Comparison of ENCODE assay signal across 9 mouse cellular contexts in genomic region chr13:73469257-73469967, GRCm38 (mm10). TPM values are rescaled to one million over a fixed set of nuclear protein-coding genes. Genes with fewer than 3 reads are reported as not detected.
DNase-seq lines count a peak whose midpoint lies in the region; ATAC-seq and TF ChIP-seq lines count a peak whose summit lies in the region.
"Had no signal": no experiment of that assay in that cellular context is flagged by ENCODE, and none has a peak within 500 bp of the region (broad histone marks: within the 10 kb centered on the region; RNA-seq: fewer than 3 reads in every experiment).

No protein-coding gene starts in this region.

- H3K27ac ChIP-seq in heart, embryonic 10.5 days, result peak overlapping the region; percentile 70
- no peak overlapping the region for H3K27ac ChIP-seq in hindbrain, embryonic 13.5 days
- no peak overlapping the region for H3K27ac ChIP-seq in midbrain, postnatal 0 days (ENCODE audit: low read depth, low read length)
- H3K27ac ChIP-seq: intestine, embryonic 15.5 days had no signal

- peak overlapping the region; percentile 98; the same call in 1 of the 2 replicates for H3K9ac ChIP-seq in hindbrain, embryonic 13.5 days
- peak overlapping the region; percentile 24; the same call in 1 of the 2 replicates for H3K9ac ChIP-seq in midbrain, postnatal 0 days (replicated peaks; ENCODE audit: low read length, poor library complexity, severe bottlenecking)

- no peaks in the 10 kb centered on the region for H3K27me3 ChIP-seq in heart, embryonic 10.5 days (ENCODE audit: insufficient read depth, poor library complexity, severe bottlenecking)
- H3K27me3 ChIP-seq in hindbrain, embryonic 13.5 days, result no peaks in the 10 kb centered on the region
- no peaks in the 10 kb centered on the region for H3K27me3 ChIP-seq in midbrain, postnatal 0 days (ENCODE audit: insufficient read depth, low read length)
- H3K27me3 ChIP-seq: intestine, embryonic 15.5 days had no signal

- peaks cover 37% of the 10 kb centered on the region for H3K4me1 ChIP-seq in heart, embryonic 10.5 days
- H3K4me1 ChIP-seq in hindbrain, embryonic 13.5 days (replicated peaks), result peaks cover 46% of the 10 kb centered on the region
- peaks cover 19% of the 10 kb centered on the region for H3K4me1 ChIP-seq in midbrain, postnatal 0 days (ENCODE audit: insufficient read depth, low read length)

- H3K36me3 ChIP-seq in heart, embryonic 10.5 days, result 0 out of 2 replicates have a peak, but pooled peaks cover 7% of the 10 kb centered on the region
- no peaks in the 10 kb centered on the region for H3K36me3 ChIP-seq in hindbrain, embryonic 13.5 days
- no peaks in the 10 kb centered on the region; the same call in 1 of the 2 replicates for H3K36me3 ChIP-seq in midbrain, postnatal 0 days (ENCODE audit: insufficient read depth, low read length)
- H3K36me3 ChIP-seq: intestine, embryonic 15.5 days had no signal

- no peak for DNase-seq in heart, embryonic 10.5 days (ENCODE audit: low spot score)
- DNase-seq in heart, postnatal 25 days (ENCODE audit: low spot score), result no peak
- peak; percentile 69 for DNase-seq in CD4-positive, CD25-positive, alpha-beta regulatory T cell, adult 2 months (ENCODE audit: low read depth, low spot score)
- no peak for DNase-seq in midbrain, postnatal 0 days (ENCODE audit: low spot score)
- DNase-seq in ovary, adult 18-20 months (ENCODE audit: low spot score), result no peak
- no peak for DNase-seq in kidney, postnatal 36 days

- no peaks in the 10 kb centered on the region for H3K9me3 ChIP-seq in heart, embryonic 10.5 days
- H3K9me3 ChIP-seq in hindbrain, embryonic 13.5 days, result no peaks in the 10 kb centered on the region
- H3K9me3 ChIP-seq in midbrain, postnatal 0 days (ENCODE audit: low read length), result no peaks in the 10 kb centered on the region
- H3K9me3 ChIP-seq: intestine, embryonic 15.5 days had no signal

- no peak for ATAC-seq in hindbrain, embryonic 13.5 days (ENCODE audit: low FRiP score)
- no peak for ATAC-seq in midbrain, postnatal 0 days (ENCODE audit: low FRiP score)
- ATAC-seq in granulocyte monocyte progenitor cell, adult 5-6 weeks (replicated peaks; ENCODE audit: poor library complexity, severe bottlenecking), result no peak
- ATAC-seq: intestine, embryonic 15.5 days had no signal

- no peak for TF ChIP-seq CTCF in midbrain, postnatal 0 days (IDR thresholded peaks at IDR 0.05)

- intact Hi-C loops in heart, postnatal 25 days (cut with DNase I), result loop anchor here (2.0 kb wide), 1 partner anchor 29 kb away; no protein-coding TSS in a partner anchor

- 65% methylated on average over 9 of the region's 9 CpGs for WGBS in heart, embryonic 10.5 days
- 75% methylated on average over 9 of the region's 9 CpGs for WGBS in hindbrain, embryonic 13.5 days
- 52% methylated on average over 9 of the region's 9 CpGs for WGBS in midbrain, postnatal 0 days

- 0 out of 2 replicates have a peak overlapping the region, but pooled peaks have one; percentile 24 for H3K4me3 ChIP-seq in heart, embryonic 10.5 days
- H3K4me3 ChIP-seq in hindbrain, embryonic 13.5 days, result no peak overlapping the region
- H3K4me3 ChIP-seq in midbrain, postnatal 0 days (ENCODE audit: low read depth, low read length), result no peak overlapping the region
- H3K4me3 ChIP-seq: intestine, embryonic 15.5 days had no signal

- peak overlapping the region; percentile 89 for H3K4me2 ChIP-seq in hindbrain, embryonic 13.5 days
- peak overlapping the region; percentile 87 for H3K4me2 ChIP-seq in midbrain, postnatal 0 days (ENCODE audit: low read depth, low read length, poor library complexity, severe bottlenecking)

RNA-seq across cellular contexts. Expression of gene Lpcat1, which starts 2.4 kb away (rescaled TPM):
- polyA plus RNA-seq in heart, embryonic 10.5 days (2016; fragmentation: Nextera tagmentation; extraction: Ambion mirVana), result 31.9 and 39.6 TPM in 2 replicates
- total RNA-seq in heart, postnatal 25 days (2021), result 1 to 10 TPM; 7.6 to 8.4 TPM
- polyA plus RNA-seq in hindbrain, embryonic 13.5 days (2015; fragmentation: Nextera tagmentation; extraction: Ambion mirVana), result 57.0 and 59.6 TPM in 2 replicates
- total RNA-seq in midbrain, postnatal 0 days (2014; rRNA removed), result 168 and 225 TPM in 2 replicates
- 83.4 and 86.2 TPM in 2 replicates for polyA plus RNA-seq in midbrain, postnatal 0 days (2015; fragmentation: Nextera tagmentation; extraction: Ambion mirVana)
- total RNA-seq in granulocyte monocyte progenitor cell, adult 5-6 weeks (2014; fragmentation: Nextera tagmentation), result 16.0 and 19.0 TPM in 2 replicates
- total RNA-seq in granulocyte monocyte progenitor cell, adult 5-6 weeks (2017), result 19.8 and 32.3 TPM in 2 replicates
